Mouse (Mus musculus) heart, adult 2 months (tissue): ENCODE results near the gene Pyroxd1. TPM values are rescaled to one million over a fixed set of nuclear protein-coding genes. Genes with fewer than 3 reads are reported as not detected.

Experiments
- DNase-seq, 2 experiments: peaks; one replicate each; pipeline ENCODE4 v3.0.0; 2021
- H3K27ac ChIP-seq: fragments of 200-600 bp; 2 replicates; pipeline ENCODE4 v1.8.1; 2022
- H3K27me3 ChIP-seq: fragments of 200-500 bp; 2 replicates; pipeline ENCODE4 v1.6.1; 2012; ENCODE audit warnings: mild to moderate bottlenecking, low read length, inconsistent platforms, mixed read lengths; ENCODE audit not compliant: control insufficient read depth, insufficient read depth
- H3K36me3 ChIP-seq: fragments of 200-500 bp; 2 replicates; pipeline ENCODE4 v1.6.1; 2012; ENCODE audit warnings: low read length, inconsistent platforms; ENCODE audit not compliant: control insufficient read depth, insufficient read depth
- H3K4me1 ChIP-seq: fragments of 200-500 bp; 2 replicates; pipeline ENCODE4 v1.6.1; 2011; ENCODE audit warnings: low read length; ENCODE audit not compliant: control insufficient read depth, insufficient read depth
- H3K4me3 ChIP-seq: fragments of 200-600 bp; 2 replicates; pipeline ENCODE4 v1.8.1; 2022
- H3K79me2 ChIP-seq: fragments of 200-500 bp; replicated peaks from 2 replicates; pipeline ENCODE4 v1.6.1; 2012; ENCODE audit warnings: mild to moderate bottlenecking, inconsistent platforms, low read length, moderate library complexity, mixed read lengths; ENCODE audit not compliant: control insufficient read depth, insufficient read depth
- H3K9ac ChIP-seq: fragments of 200-500 bp; 2 replicates; pipeline ENCODE4 v1.6.1; 2012; ENCODE audit warnings: low read depth, mild to moderate bottlenecking, control low read depth, inconsistent platforms, low read length, mixed read lengths
- CTCF ChIP-seq: fragments of 200-600 bp; IDR thresholded peaks from 2 replicates; pipeline ENCODE4 v1.8.1; 2022; ENCODE audit warnings: antibody characterized with exemption, mild to moderate bottlenecking, moderate library complexity
- EP300 ChIP-seq: fragments of 200-500 bp; IDR thresholded peaks from 2 replicates; pipeline ENCODE4 v1.6.1; 2011; ENCODE audit warnings: low read depth, low read length, control low read depth; ENCODE audit not compliant: insufficient read depth
- POLR2A ChIP-seq: fragments of 200-500 bp; IDR thresholded peaks from 2 replicates; pipeline ENCODE4 v1.6.1; 2011; ENCODE audit warnings: mild to moderate bottlenecking, low read depth, low read length, control low read depth; ENCODE audit not compliant: insufficient read depth
- WGBS: fragments of 180-500 bp; shearing (Covaris S2); methylation state at CpG from one replicate; pipeline ENCODE4 v1.1.7; 2018; 5-methylcytosine and 5-hydroxymethylcytosine counted together
- intact Hi-C: fragments of 180-260 bp; cut with DNase I; formaldehyde crosslinking; loops from one replicate; pipeline ENCODE4 v1.15.1; 2025
- long read RNA-seq: library from polyadenylated mRNA; stranded (forward); transcript quantifications from one replicate; pipeline ENCODE4 v2.0.0, GENCODE M21; 2021
- polyA plus RNA-seq: library from polyadenylated mRNA; depleted of rRNA; stranded (reverse); fragments of >200 nt; gene quantifications from 2 replicates; pipeline ENCODE4 v1.2.3, GENCODE M21; 2012; rRNA removed
- total RNA-seq, 2 experiments: library from RNA; stranded (reverse); gene quantifications; 2 replicates each; pipeline ENCODE4 v1.2.3; 2021

Gene Pyroxd1
- total RNA-seq (1 to 10 TPM; 9.4 to 9.6 TPM), polyA plus RNA-seq (3.3 and 5.5 TPM in 2 replicates)
- long read RNA-seq, transcript Pyroxd1-201 (12 exons, 2,831 nt) = major isoform, 11 of 52 reads
- long read RNA-seq, partial matches to known transcripts = 0 of 52 reads
- long read RNA-seq, other reads (novel, unspliced or antisense) = 41 of 52 reads

GRCm38 (mm10) chr6:142345440-142346038 is at the start of gene Pyroxd1:
TSS of gene Pyroxd1 (plus strand) at chr6:142345654.
- intact Hi-C loops = loop anchor here (2.0 to 5.0 kb wide), 2 partner anchors 41 to 412 kb away; partner anchors contain the start of genes Cmas, Golt1b and Recql
- Histone ChIP-seq H3K4me1 (no peaks in the 10 kb centered on the region; the same call in none of the 2 replicates), H3K36me3 (0 out of 2 replicates have a peak, but pooled peaks cover 2% of the 10 kb centered on the region), H3K27me3 (no peaks in the 10 kb centered on the region), H3K9ac (peak within 1 kb of the TSS; percentile 82), H3K27ac (peak within 1 kb of the TSS; percentile 79), H3K79me2 (no peaks in the 10 kb centered on the region), H3K4me3 (peak within 1 kb of the TSS; percentile 94)
- DNase-seq = peak; percentile 83 to 89
- WGBS = under 1% methylated on average over 48 of the region's 48 CpGs
- TF ChIP-seq CTCF (no peak), EP300 (peak; percentile 58; the same call in 1 of the 2 replicates), POLR2A (no peak)

GRCm38 (mm10) chr6:142298098-142298497 is 47.4 kb upstream of the Pyroxd1 start, which contains the start of gene Iapp:
TSS of gene Iapp (plus strand) at chr6:142298423.
- no peak within 1 kb of the TSS for H3K4me3 ChIP-seq
- H3K36me3 ChIP-seq = no peaks in the 10 kb centered on the region
- H3K4me1 ChIP-seq = no peaks in the 10 kb centered on the region
- intact Hi-C loops = no loop called here
- DNase-seq = no peak
- TF ChIP-seq EP300 (no peak), POLR2A (no peak), CTCF (no peak)
- no peak within 1 kb of the TSS for H3K9ac ChIP-seq
- H3K27ac ChIP-seq = no peak within 1 kb of the TSS
- no peaks in the 10 kb centered on the region for H3K79me2 ChIP-seq
- H3K27me3 ChIP-seq = no peaks in the 10 kb centered on the region
- WGBS = 69% methylated on average over 4 of the region's 4 CpGs

GRCm38 (mm10) chr6:142305076-142305475 is 40.4 kb upstream of the Pyroxd1 start:
- TF ChIP-seq EP300 = no peak
- H3K9ac ChIP-seq = no peak overlapping the region
- H3K36me3 ChIP-seq = no peaks in the 10 kb centered on the region
- H3K4me3 ChIP-seq = no peak overlapping the region
- DNase-seq = no peak
- H3K27me3 ChIP-seq = no peaks in the 10 kb centered on the region
- intact Hi-C loops = no loop called here
- no peak overlapping the region for H3K27ac ChIP-seq
- H3K4me1 ChIP-seq = no peaks in the 10 kb centered on the region
- H3K79me2 ChIP-seq = no peaks in the 10 kb centered on the region

- Histone ChIP-seq H3K4me1 (no peaks in the 10 kb centered on the region), H3K4me3 (no peak overlapping the region), H3K9ac (no peak overlapping the region), H3K27me3 (no peaks in the 10 kb centered on the region), H3K27ac (no peak overlapping the region), H3K79me2 (no peaks in the 10 kb centered on the region), H3K36me3 (no peaks in the 10 kb centered on the region)
- TF ChIP-seq POLR2A (no peak), EP300 (no peak), CTCF (no peak)
- no peak for DNase-seq
- intact Hi-C loops = no loop called here
- WGBS = 71% methylated on average over 5 of the region's 5 CpGs
These were observed 31.2 kb upstream of the Pyroxd1 start for GRCm38 (mm10) chr6:142314285-142314684.

GRCm38 (mm10) chr6:142317106-142317505 is 28.3 kb upstream of the Pyroxd1 start:
- DNase-seq = no peak
- no peaks in the 10 kb centered on the region for H3K36me3 ChIP-seq
- H3K4me3 ChIP-seq = no peak overlapping the region
- H3K27ac ChIP-seq = no peak overlapping the region
- intact Hi-C loops = no loop called here
- H3K9ac ChIP-seq = no peak overlapping the region
- no peaks in the 10 kb centered on the region for H3K4me1 ChIP-seq
- H3K79me2 ChIP-seq = no peaks in the 10 kb centered on the region
- H3K27me3 ChIP-seq = no peaks in the 10 kb centered on the region
- TF ChIP-seq EP300 (no peak), POLR2A (no peak)

GRCm38 (mm10) chr6:142322881-142323280 is 22.6 kb upstream of the Pyroxd1 start, which contains the start of gene Slco1a5:
TSS of gene Slco1a5 (minus strand) at chr6:142322981.
- TF ChIP-seq CTCF = no peak
- no peak for TF ChIP-seq POLR2A
- TF ChIP-seq EP300 = no peak
- Histone ChIP-seq H3K27me3 (no peaks in the 10 kb centered on the region), H3K36me3 (no peaks in the 10 kb centered on the region), H3K4me1 (no peaks in the 10 kb centered on the region), H3K4me3 (no peak within 1 kb of the TSS), H3K27ac (no peak within 1 kb of the TSS), H3K9ac (no peak within 1 kb of the TSS), H3K79me2 (no peaks in the 10 kb centered on the region)
- intact Hi-C loops = no loop called here
- 31% methylated on average over 4 of the region's 4 CpGs for WGBS
- DNase-seq = no peak
